Mouse (Mus musculus): ENCODE results near the gene Mipol1. TPM values are rescaled to one million over a fixed set of nuclear protein-coding genes. Genes with fewer than 3 reads are reported as not detected.

Mipol1 gene
- polyA plus RNA-seq, 1 experiment: 7.2 TPM

DNA sequence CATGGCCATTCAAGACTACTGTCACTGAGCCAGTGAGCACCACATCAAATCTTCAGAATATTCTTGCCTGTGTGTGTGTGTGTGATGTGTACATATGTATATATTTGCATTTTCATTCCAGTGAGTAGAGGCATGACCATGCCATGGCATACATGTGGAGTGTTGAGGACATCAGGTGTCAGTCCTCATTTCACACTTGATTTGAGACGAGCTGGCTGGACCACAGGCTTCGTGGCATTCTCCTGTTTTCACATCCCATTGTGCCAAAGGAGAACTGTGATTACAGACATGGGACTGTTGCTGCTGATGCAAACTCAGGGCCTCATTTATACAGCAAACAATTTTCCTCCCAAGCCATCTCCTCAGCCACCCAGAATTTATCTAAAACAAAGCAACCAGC lies 132.5 kb downstream of the Mipol1 start:
- 31% methylated on average over 2 of the region's 2 CpGs for WGBS
- no peak for TF ChIP-seq CTCF (IDR thresholded peaks at IDR 0.05; ENCODE audit: borderline replicate concordance, insufficient read depth, low read depth, low read length)
- no peak for TF ChIP-seq POLR2A (IDR thresholded peaks at IDR 0.05; ENCODE audit: borderline replicate concordance, insufficient read depth, low read length)
- Histone ChIP-seq H3K4me3 (replicated peaks; ENCODE audit: insufficient read depth, low read depth, low read length) (no peak overlapping the region), H3K27me3 (ENCODE audit: control insufficient read depth, insufficient read depth, low read length) (no peaks in the 10 kb centered on the region), H3K4me1 (ENCODE audit: control insufficient read depth, insufficient read depth, low read length) (no peaks in the 10 kb centered on the region), H3K27ac (ENCODE audit: insufficient read depth, low read length) (no peak overlapping the region)
- DNase-seq: no peak

DNA sequence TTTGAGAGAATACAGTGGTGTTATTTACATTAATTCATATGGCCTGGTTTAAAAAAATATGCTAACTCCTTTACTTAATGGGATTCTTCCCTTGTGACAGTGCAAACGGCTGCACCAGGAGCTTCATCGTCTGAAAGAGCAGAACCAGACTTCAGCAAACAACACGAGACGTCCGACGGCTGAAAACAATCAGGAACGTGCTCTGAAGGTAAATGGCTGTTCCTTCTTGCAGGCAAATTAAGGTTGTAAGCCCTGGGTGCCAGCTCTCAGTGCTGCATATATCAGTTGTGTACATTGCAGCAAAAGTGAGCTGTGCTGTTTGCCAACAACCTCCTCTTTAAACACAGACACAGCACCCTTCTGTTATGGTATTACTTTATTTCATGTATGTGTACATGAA lies 133.8 kb downstream of the Mipol1 start:
- TF ChIP-seq POLR2A (IDR thresholded peaks at IDR 0.05; ENCODE audit: borderline replicate concordance, insufficient read depth, low read length) (no peak), CTCF (IDR thresholded peaks at IDR 0.05; ENCODE audit: borderline replicate concordance, insufficient read depth, low read depth, low read length) (no peak)
- H3K4me1 ChIP-seq (ENCODE audit: control insufficient read depth, insufficient read depth, low read length): no peaks in the 10 kb centered on the region
- no peak for DNase-seq
- H3K27ac ChIP-seq (ENCODE audit: insufficient read depth, low read length): no peak overlapping the region
- 76% methylated on average over 7 of the region's 7 CpGs for WGBS
- H3K4me3 ChIP-seq (replicated peaks; ENCODE audit: insufficient read depth, low read depth, low read length): no peak overlapping the region
- no peaks in the 10 kb centered on the region for H3K27me3 ChIP-seq (ENCODE audit: control insufficient read depth, insufficient read depth, low read length)

DNA sequence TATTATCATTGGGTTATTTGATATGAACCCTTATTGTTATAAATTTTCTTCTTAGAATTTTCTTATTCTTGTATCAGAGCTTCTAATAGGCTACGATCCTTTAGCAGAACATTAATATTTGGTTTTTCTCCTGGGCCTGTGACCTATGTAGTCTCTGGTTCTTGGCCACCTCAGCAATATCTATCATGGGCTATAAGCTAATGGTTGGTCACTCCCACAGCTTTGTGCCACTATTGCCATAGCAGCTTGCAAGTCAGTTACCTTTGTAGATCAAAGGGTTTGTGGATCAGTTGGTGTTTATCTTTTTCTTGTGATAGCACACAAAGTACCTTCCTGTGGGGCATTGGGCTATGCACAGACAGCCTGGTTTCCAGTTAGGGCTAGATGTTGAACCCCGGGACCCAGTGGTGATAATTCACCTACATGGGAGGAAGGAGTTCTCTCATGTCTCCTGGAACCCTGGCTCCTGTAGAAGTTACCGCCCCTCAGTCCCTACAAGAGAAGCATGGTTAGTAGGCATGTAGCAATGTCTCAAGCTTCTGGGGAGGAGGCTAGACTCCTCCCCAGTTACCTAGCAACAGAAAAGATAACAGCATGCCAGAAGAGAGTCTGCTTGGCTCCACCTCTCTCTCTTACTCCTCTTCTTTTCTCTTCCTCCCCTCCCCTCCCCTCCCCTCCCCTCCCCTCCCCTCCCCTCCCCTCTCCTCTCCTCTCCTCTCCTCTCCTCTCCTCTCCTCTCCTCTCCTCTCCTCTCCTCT lies 141.7 kb downstream of the Mipol1 start:
- Histone ChIP-seq H3K4me1 (ENCODE audit: control insufficient read depth, insufficient read depth, low read length) (no peaks in the 10 kb centered on the region), H3K27me3 (ENCODE audit: control insufficient read depth, insufficient read depth, low read length) (no peaks in the 10 kb centered on the region), H3K4me3 (replicated peaks; ENCODE audit: insufficient read depth, low read depth, low read length) (no peak overlapping the region), H3K27ac (ENCODE audit: insufficient read depth, low read length) (no peak overlapping the region)
- DNase-seq: no peak
- 90% methylated on average over 3 of the region's 3 CpGs for WGBS
- TF ChIP-seq CTCF (IDR thresholded peaks at IDR 0.05; ENCODE audit: borderline replicate concordance, insufficient read depth, low read depth, low read length) (no peak), POLR2A (IDR thresholded peaks at IDR 0.05; ENCODE audit: borderline replicate concordance, insufficient read depth, low read length) (no peak)

DNA sequence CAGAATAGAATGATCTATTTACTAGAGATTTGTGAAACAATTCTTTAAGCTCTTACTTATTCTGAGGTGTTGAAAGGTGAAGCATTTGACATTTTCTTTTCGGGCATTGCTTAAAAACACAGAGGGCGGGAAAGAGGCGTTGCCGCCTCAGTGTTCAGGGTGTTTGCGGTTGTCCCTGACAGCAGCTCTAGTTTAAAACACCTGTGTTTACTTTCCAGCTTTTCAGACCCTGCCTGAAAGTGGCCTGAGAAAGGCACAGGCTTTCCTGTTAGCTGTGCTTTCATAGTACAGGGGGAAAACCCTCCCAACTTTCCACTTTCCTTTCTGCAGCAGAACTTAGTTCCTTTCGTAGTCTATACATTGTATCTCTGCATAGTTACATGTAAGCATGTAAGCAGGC lies 152.6 kb downstream of the Mipol1 start:
- no peak for DNase-seq
- Histone ChIP-seq H3K4me1 (ENCODE audit: control insufficient read depth, insufficient read depth, low read length) (no peaks in the 10 kb centered on the region), H3K27ac (ENCODE audit: insufficient read depth, low read length) (no peak overlapping the region), H3K27me3 (ENCODE audit: control insufficient read depth, insufficient read depth, low read length) (no peaks in the 10 kb centered on the region), H3K4me3 (replicated peaks; ENCODE audit: insufficient read depth, low read depth, low read length) (no peak overlapping the region)
- no peak for TF ChIP-seq CTCF (IDR thresholded peaks at IDR 0.05; ENCODE audit: borderline replicate concordance, insufficient read depth, low read depth, low read length)
- no peak for TF ChIP-seq POLR2A (IDR thresholded peaks at IDR 0.05; ENCODE audit: borderline replicate concordance, insufficient read depth, low read length)
- WGBS: 69% methylated on average over 6 of the region's 6 CpGs

DNA sequence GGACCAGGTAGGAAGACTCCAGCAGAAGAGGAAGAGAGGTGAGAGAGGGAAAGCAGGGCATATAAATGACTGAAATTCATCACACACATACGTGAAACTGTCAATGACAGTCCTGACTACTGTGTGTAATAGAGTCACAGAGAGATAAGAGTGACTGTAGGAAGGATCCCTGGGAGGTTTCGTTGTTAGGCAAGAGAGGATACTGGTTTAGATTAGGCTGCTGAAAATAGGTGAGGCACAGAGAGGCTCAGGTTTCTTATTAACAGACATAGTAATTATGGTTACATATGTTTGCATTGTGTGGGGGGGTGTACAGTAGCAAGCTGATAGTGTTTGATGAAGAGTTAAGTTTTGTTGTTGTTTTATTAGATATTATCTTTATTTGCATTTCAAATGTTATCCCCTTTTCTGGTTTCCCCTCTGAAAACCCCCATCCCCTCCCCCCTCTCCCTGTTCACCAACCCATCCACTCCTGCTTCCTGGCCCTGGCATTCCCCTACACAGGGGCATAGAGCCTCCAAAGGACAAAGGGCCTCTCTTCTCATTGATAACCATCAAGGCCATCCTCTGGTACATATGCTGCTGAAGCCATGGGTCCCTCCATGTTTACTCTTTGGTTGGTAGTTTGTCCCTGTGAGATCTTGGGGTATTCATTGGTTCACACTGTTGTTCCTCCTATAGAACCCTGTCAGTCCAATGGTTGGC lies 157.5 kb downstream of the Mipol1 start:
- DNase-seq: no peak
- Histone ChIP-seq H3K4me3 (replicated peaks; ENCODE audit: insufficient read depth, low read depth, low read length) (no peak overlapping the region), H3K27ac (ENCODE audit: insufficient read depth, low read length) (no peak overlapping the region), H3K27me3 (ENCODE audit: control insufficient read depth, insufficient read depth, low read length) (no peaks in the 10 kb centered on the region), H3K4me1 (ENCODE audit: control insufficient read depth, insufficient read depth, low read length) (no peaks in the 10 kb centered on the region)
- no peak for TF ChIP-seq CTCF (IDR thresholded peaks at IDR 0.05; ENCODE audit: borderline replicate concordance, insufficient read depth, low read depth, low read length)
- no peak for TF ChIP-seq POLR2A (IDR thresholded peaks at IDR 0.05; ENCODE audit: borderline replicate concordance, insufficient read depth, low read length)
- 88% methylated on average over 2 of the region's 2 CpGs for WGBS

DNA sequence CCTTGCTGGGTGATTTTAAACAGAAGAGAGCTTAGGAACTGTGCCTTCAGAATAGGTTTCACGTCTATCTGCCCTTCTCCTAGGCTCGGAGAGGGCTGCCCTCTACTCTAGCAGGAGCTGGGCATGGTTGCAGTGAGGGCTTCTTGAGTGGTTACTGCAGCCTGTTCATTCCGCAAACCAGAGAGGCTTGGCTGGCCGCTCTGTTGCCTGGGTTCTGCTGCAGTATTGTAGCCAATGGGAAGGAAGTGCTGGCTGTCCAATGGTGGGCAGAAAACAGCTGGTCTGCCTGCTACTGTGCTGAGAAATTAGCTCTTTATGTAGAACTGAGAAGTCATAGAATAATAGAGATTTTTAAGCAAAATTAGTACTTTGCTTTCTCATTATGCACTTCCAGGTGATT lies 169.3 kb downstream of the Mipol1 start:
- H3K4me3 ChIP-seq (replicated peaks; ENCODE audit: insufficient read depth, low read depth, low read length): no peak overlapping the region
- 30% methylated on average over 4 of the region's 4 CpGs for WGBS
- no peak for DNase-seq
- no peak overlapping the region for H3K27ac ChIP-seq (ENCODE audit: insufficient read depth, low read length)
- no peak for TF ChIP-seq POLR2A (IDR thresholded peaks at IDR 0.05; ENCODE audit: borderline replicate concordance, insufficient read depth, low read length)
- TF ChIP-seq CTCF (IDR thresholded peaks at IDR 0.05; ENCODE audit: borderline replicate concordance, insufficient read depth, low read depth, low read length): no peak
- no peaks in the 10 kb centered on the region for H3K27me3 ChIP-seq (ENCODE audit: control insufficient read depth, insufficient read depth, low read length)
- H3K4me1 ChIP-seq (ENCODE audit: control insufficient read depth, insufficient read depth, low read length): no peaks in the 10 kb centered on the region

DNA sequence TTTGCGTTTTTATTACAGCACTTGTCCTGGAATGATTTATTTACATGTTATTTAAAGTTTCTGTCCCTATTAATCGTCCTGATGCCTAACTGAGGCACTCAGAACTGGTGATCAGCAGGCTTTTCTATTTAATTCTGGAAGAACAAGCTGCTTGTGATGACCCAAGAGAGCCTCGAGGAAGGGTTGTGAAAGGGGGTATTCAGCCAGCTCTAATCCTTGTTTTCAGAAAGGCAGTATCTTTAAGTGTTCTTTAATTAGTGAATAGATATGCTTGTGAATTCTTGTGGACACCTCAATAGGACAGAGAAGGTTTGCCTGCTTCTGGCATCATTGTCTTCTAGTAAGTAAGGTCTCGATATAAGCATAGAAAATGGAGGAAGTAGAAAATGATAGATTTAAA lies 170.0 kb downstream of the Mipol1 start:
- 45% methylated on average over 4 of the region's 4 CpGs for WGBS
- no peaks in the 10 kb centered on the region for H3K4me1 ChIP-seq (ENCODE audit: control insufficient read depth, insufficient read depth, low read length)
- no peak overlapping the region for H3K27ac ChIP-seq (ENCODE audit: insufficient read depth, low read length)
- DNase-seq: no peak
- H3K4me3 ChIP-seq (replicated peaks; ENCODE audit: insufficient read depth, low read depth, low read length): no peak overlapping the region
- TF ChIP-seq CTCF (IDR thresholded peaks at IDR 0.05; ENCODE audit: borderline replicate concordance, insufficient read depth, low read depth, low read length) (no peak), POLR2A (IDR thresholded peaks at IDR 0.05; ENCODE audit: borderline replicate concordance, insufficient read depth, low read length) (no peak)
- no peaks in the 10 kb centered on the region for H3K27me3 ChIP-seq (ENCODE audit: control insufficient read depth, insufficient read depth, low read length)

DNA sequence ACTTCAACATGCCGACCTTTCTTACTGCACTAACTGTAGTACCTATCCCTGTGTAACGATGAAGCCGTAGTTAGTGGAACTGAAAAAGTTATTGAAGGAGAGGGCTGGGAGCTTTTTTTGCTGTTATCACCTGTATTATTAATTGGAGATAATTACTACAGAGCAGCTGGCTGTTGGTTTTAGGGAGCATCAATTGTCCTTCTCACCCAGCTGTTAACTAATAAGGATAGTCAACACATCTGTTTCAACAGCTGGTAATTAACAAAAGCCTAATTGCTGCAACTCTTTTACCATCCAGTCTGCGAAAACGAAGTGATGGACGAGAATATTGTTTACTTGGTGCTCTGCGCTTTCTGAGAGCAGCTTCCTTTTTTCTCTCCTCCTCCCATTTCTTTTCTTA lies 170.9 kb downstream of the Mipol1 start:
- TF ChIP-seq CTCF (IDR thresholded peaks at IDR 0.05; ENCODE audit: borderline replicate concordance, insufficient read depth, low read depth, low read length) (no peak), POLR2A (IDR thresholded peaks at IDR 0.05; ENCODE audit: borderline replicate concordance, insufficient read depth, low read length) (no peak)
- H3K27ac ChIP-seq (ENCODE audit: insufficient read depth, low read length): no peak overlapping the region
- DNase-seq: no peak
- 56% methylated on average over 7 of the region's 7 CpGs for WGBS
- H3K4me3 ChIP-seq (replicated peaks; ENCODE audit: insufficient read depth, low read depth, low read length): no peak overlapping the region
- H3K27me3 ChIP-seq (ENCODE audit: control insufficient read depth, insufficient read depth, low read length): no peaks in the 10 kb centered on the region
- no peaks in the 10 kb centered on the region for H3K4me1 ChIP-seq (ENCODE audit: control insufficient read depth, insufficient read depth, low read length)
